Mouse (Mus musculus) forebrain, embryonic 11.5 days (tissue): Measurements from ENCODE around the gene Clcn6. TPM values are rescaled to one million over a fixed set of nuclear protein-coding genes. Genes with fewer than 3 reads are reported as not detected.
A peak's percentile ranks its signal among the peaks of the same experiment; 100 is the strongest.

Experiments
- ATAC-seq: fragments of 200-750 bp; cut with Nextera tagmentation; replicated peaks from 2 replicates; pipeline ENCODE4 v1.8.0; 2017; ENCODE audit warnings: moderate TSS enrichment; ENCODE audit not compliant: low FRiP score
- DNase-seq: peaks from one replicate; pipeline ENCODE4 v3.0.0-alpha.2; 2017; ENCODE audit warnings: low spot score
- H3K27ac ChIP-seq: fragments of 300-500 bp; sonication (generic); 2 replicates; pipeline ENCODE4 v1.5.1; 2014; ENCODE audit warnings: low read depth, low read length
- H3K27me3 ChIP-seq: fragments of 300-500 bp; sonication (generic); 2 replicates; pipeline ENCODE4 v1.6.1; 2014; ENCODE audit warnings: mild to moderate bottlenecking, low read length, mixed read lengths; ENCODE audit not compliant: control insufficient read depth, insufficient read depth
- H3K36me3 ChIP-seq: fragments of 300-500 bp; sonication (generic); 2 replicates; pipeline ENCODE4 v1.6.1; 2014; ENCODE audit warnings: mild to moderate bottlenecking, low read length, moderate library complexity, mixed read lengths; ENCODE audit not compliant: control insufficient read depth, insufficient read depth
- H3K4me1 ChIP-seq: fragments of 300-500 bp; sonication (generic); replicated peaks from 2 replicates; pipeline ENCODE4 v1.6.1; 2014; ENCODE audit warnings: low read length, mixed read lengths; ENCODE audit not compliant: control insufficient read depth, insufficient read depth
- H3K4me2 ChIP-seq: fragments of 300-500 bp; sonication (generic); 2 replicates; pipeline ENCODE4 v1.6.1; 2014; ENCODE audit warnings: low read depth, mild to moderate bottlenecking, low read length, moderate library complexity, mixed read lengths; ENCODE audit not compliant: severe bottlenecking
- H3K4me3 ChIP-seq: fragments of 300-500 bp; sonication (generic); 2 replicates; pipeline ENCODE4 v1.5.1; 2014; ENCODE audit warnings: low read depth, low read length
- H3K9ac ChIP-seq: fragments of 300-500 bp; sonication (generic); 2 replicates; pipeline ENCODE4 v1.6.1; 2014; ENCODE audit warnings: low read length
- H3K9me3 ChIP-seq: fragments of 300-500 bp; sonication (generic); 2 replicates; pipeline ENCODE4 v1.6.1; 2016; ENCODE audit warnings: low read length, mixed read lengths; ENCODE audit not compliant: control insufficient read depth
- WGBS: fragments of 180-500 bp; shearing (Covaris S2); extraction: QIAGEN DNeasy Blood & Tissue Kit; methylation state at CpG from one replicate; pipeline ENCODE4 v1.1.7; 2014; 5-methylcytosine and 5-hydroxymethylcytosine counted together
- polyA plus RNA-seq: library from polyadenylated mRNA; unstranded; fragments of >200 nt; fragmentation: Nextera tagmentation; extraction: Ambion mirVana; gene quantifications from 2 replicates; pipeline ENCODE4 v1.2.1, GENCODE M21; 2014

The Clcn6 gene
- polyA plus RNA-seq, 1 experiment from 2014 or later, result 14.6 TPM

- no peak overlapping the region for H3K4me3 ChIP-seq
- H3K9me3 ChIP-seq, result no peaks in the 10 kb centered on the region
- H3K9ac ChIP-seq, result no peak overlapping the region
- H3K27ac ChIP-seq, result no peak overlapping the region
- ATAC-seq (no peak), DNase-seq (no peak)
- no peaks in the 10 kb centered on the region for H3K27me3 ChIP-seq
- no peaks in the 10 kb centered on the region for H3K4me1 ChIP-seq
- H3K36me3 ChIP-seq, result no peaks in the 10 kb centered on the region
- WGBS, result 56% methylated on average over 9 of the region's 9 CpGs
- H3K4me2 ChIP-seq, result no peak overlapping the region
These were observed 69.3 kb downstream of the Clcn6 start for GRCm38 (mm10) chr4:147969337-147969736.

- WGBS, result 81% methylated on average over 2 of the region's 2 CpGs
- H3K9me3 ChIP-seq, result no peaks in the 10 kb centered on the region
- no peak overlapping the region for H3K4me2 ChIP-seq
- no peaks in the 10 kb centered on the region for H3K36me3 ChIP-seq
- H3K9ac ChIP-seq, result no peak overlapping the region
- DNase-seq (no peak), ATAC-seq (no peak)
- no peak overlapping the region for H3K27ac ChIP-seq
- H3K27me3 ChIP-seq, result no peaks in the 10 kb centered on the region
- H3K4me3 ChIP-seq, result no peak overlapping the region
- no peaks in the 10 kb centered on the region for H3K4me1 ChIP-seq
These were observed 69.8 kb downstream of the Clcn6 start for GRCm38 (mm10) chr4:147968816-147969215.

DNA sequence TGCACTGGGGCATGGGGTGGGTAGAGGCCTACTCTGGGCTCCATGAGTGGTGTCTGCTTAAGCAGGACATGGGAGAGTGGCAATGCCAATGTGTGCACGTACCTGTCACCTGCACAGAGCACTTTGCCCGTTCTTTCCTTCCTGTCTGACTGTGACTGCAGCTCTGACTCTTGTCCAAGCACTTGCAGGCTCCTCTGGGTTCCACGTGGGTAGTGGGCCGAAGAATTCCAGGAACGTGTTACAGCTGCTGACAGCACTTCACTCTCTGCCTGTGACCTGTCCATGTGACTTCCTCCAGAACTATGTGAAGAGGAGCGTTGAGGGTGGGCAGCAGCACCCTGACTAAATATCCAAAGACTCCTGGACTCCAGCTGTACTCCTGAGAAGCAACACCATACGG, 72.9 kb downstream of the Clcn6 start:
- Histone ChIP-seq H3K27ac (no peak overlapping the region), H3K9me3 (no peaks in the 10 kb centered on the region), H3K4me1 (no peaks in the 10 kb centered on the region), H3K4me2 (no peak overlapping the region), H3K36me3 (no peaks in the 10 kb centered on the region), H3K27me3 (no peaks in the 10 kb centered on the region), H3K9ac (no peak overlapping the region), H3K4me3 (no peak overlapping the region)
- WGBS, result 80% methylated on average over 7 of the region's 7 CpGs
- DNase-seq (no peak), ATAC-seq (no peak)

DNA sequence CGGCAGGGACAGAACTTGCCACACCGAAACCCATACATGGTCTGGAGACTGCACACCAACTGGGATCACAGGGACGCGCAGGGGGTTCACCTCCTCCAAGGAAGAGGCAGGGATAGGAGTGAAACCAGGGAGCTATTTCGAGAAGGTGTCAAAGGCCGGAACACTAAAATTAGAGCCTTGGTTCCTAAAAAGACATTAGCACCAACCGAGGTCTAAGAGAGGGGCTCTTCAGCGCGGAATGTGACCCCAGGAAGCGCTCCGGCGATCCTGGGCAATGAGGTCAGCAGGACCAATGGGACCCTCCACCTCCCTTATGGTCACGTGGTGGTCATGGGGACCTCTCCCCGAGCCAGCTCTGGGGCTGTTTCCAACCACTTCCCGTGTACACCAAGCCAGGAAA, 75.0 kb downstream of the Clcn6 start:
- no peak overlapping the region for H3K4me3 ChIP-seq

DNA sequence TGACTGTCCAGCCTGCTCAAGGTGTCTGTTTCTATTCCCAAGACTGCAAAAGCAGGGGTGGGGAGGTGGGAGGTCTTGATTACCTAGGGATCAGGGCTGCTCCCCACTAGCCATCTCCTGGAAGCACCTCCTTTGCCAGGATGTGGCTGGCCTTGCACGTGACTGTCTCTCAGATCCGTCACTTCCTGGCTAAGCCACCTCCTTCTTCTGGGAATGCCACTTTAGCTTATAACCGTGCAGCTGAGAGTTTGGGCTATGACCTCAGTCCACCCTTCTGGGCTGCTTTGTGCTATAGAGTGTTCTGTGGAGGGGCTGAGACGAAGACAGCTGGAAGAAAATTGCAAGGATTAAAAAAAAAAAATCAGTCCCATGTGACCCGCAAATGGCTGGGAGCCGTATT, 75.8 kb downstream of the Clcn6 start:
- Histone ChIP-seq H3K36me3 (no peaks in the 10 kb centered on the region), H3K27me3 (no peaks in the 10 kb centered on the region), H3K9me3 (no peaks in the 10 kb centered on the region), H3K4me2 (no peak overlapping the region), H3K27ac (no peak overlapping the region), H3K9ac (no peak overlapping the region), H3K4me3 (no peak overlapping the region), H3K4me1 (no peaks in the 10 kb centered on the region)
- ATAC-seq, result no peak
- 66% methylated on average over 6 of the region's 6 CpGs for WGBS
- DNase-seq, result no peak

More for the DNA sequence above, 75.0 kb downstream of the Clcn6 start:
- 87% methylated on average over 15 of the region's 15 CpGs for WGBS
- no peaks in the 10 kb centered on the region for H3K36me3 ChIP-seq
- no peaks in the 10 kb centered on the region for H3K27me3 ChIP-seq
- ATAC-seq (no peak), DNase-seq (no peak)
- no peak overlapping the region for H3K4me2 ChIP-seq
- H3K9me3 ChIP-seq, result no peaks in the 10 kb centered on the region
- no peaks in the 10 kb centered on the region for H3K4me1 ChIP-seq
- no peak overlapping the region for H3K27ac ChIP-seq
- no peak overlapping the region for H3K9ac ChIP-seq

GRCm38 (mm10) chr4:147959881-147960831, 78.5 kb downstream of the Clcn6 start:
- Histone ChIP-seq H3K27ac (no peak overlapping the region), H3K27me3 (no peaks in the 10 kb centered on the region), H3K9me3 (no peaks in the 10 kb centered on the region), H3K36me3 (no peaks in the 10 kb centered on the region), H3K4me2 (no peak overlapping the region), H3K4me1 (no peaks in the 10 kb centered on the region), H3K4me3 (no peak overlapping the region), H3K9ac (no peak overlapping the region)
- peak; percentile 80 for DNase-seq
- 43% methylated on average over 6 of the region's 6 CpGs for WGBS
- peak; percentile 78 for ATAC-seq

GRCm38 (mm10) chr4:147957141-147957540, 81.5 kb downstream of the Clcn6 start:
- H3K27ac ChIP-seq, result no peak overlapping the region
- H3K9me3 ChIP-seq, result no peaks in the 10 kb centered on the region
- ATAC-seq (no peak), DNase-seq (peak; percentile 67)
- H3K4me1 ChIP-seq, result no peaks in the 10 kb centered on the region
- H3K4me3 ChIP-seq, result no peak overlapping the region
- no peaks in the 10 kb centered on the region for H3K27me3 ChIP-seq
- H3K4me2 ChIP-seq, result no peak overlapping the region
- 44% methylated on average over 11 of the region's 11 CpGs for WGBS
- no peak overlapping the region for H3K9ac ChIP-seq
- no peaks in the 10 kb centered on the region for H3K36me3 ChIP-seq
